Mouse (Mus musculus) neutrophil, adult 59 days (primary cell): Measurements from ENCODE around the gene Zfp260. TPM values are rescaled to one million over a fixed set of nuclear protein-coding genes. Genes with fewer than 3 reads are reported as not detected.

Experiments
- total RNA-seq, 2 experiments: library from RNA; stranded (reverse); gene quantifications; 1 replicate in 1 of 2; 2 replicates in 1 of 2; pipeline ENCODE4 v1.2.4; 2023

The Zfp260 gene
- 1 to 10 TPM; 5.9 to 6.9 TPM for total RNA-seq

DNA sequence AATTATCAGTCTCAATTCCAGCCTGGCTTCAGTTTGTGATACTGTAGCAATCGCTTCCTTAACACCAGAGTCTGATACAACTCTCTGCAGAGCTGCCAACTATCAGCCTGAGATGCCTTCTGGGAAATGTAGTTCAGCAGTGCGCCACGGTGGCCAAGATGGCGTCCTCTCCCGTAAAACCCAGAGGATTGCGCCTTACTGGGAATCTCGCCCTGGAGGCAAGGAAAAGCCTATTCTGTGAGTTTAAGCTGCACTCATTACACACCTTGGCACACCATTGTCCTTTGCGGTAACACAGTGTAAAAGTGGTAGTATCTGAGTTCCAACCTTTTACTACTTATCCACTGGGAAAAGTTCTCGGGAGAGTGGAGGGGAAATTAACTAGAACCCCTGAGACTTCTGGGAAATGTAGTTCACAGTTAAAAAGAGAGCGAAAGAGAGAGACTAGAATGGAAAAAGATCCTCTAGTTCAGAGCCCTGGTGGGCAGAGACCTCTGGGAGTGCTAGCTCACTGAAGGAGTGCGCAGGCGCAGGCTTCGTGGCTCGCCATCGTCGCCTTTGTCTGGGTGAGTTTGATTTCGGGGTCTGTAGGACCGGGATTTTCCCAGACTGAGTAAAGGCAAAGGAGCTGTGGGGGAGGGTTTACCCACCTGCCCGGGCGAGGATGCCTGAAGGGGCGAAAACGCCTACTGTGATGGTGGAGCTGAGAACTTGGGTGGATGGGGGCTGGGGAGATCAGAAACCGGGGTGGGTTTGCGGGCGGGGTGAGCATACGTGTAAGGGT, at the start of gene Zfp260:
Gene Zfp260, plus strand, starts transcription at position 132 of the 784 bp plus-strand sequence.

DNA sequence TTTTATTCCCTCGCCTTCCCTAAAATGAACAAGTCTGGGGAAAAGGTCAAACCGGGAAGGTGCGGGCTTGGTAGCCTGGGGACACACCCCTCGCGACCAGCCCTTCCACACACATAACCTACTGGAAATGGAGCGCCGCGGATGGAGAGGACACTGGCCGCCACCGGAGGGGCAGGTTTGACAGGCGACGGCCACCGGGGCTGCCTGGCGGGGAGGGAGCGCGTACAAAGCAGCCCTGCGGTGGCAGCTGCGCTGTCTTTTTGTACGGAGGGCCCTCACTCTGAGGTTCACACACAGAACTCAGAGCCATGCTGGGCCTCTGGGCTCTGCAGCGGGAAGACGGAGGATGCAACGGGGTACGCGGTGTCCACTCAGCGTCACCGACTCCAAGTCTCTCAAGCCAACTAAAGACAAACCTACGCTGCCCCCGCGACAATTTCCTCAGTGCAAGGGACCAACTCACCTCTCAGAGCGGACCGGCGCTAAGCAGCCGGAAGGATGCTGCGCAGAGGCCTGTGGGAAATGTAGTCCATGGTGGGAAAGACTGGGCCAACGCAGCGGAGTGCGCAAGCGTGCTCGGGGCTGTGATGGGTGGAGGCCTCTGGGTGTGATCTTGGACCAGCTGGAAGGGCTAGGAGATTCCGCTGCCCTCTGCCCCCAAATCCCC, 43.6 kb upstream of the Zfp260 start, which contains the start of gene Zfp14:
Gene Zfp14, minus strand, starts transcription at position 499 of the 667 bp plus-strand sequence.

DNA sequence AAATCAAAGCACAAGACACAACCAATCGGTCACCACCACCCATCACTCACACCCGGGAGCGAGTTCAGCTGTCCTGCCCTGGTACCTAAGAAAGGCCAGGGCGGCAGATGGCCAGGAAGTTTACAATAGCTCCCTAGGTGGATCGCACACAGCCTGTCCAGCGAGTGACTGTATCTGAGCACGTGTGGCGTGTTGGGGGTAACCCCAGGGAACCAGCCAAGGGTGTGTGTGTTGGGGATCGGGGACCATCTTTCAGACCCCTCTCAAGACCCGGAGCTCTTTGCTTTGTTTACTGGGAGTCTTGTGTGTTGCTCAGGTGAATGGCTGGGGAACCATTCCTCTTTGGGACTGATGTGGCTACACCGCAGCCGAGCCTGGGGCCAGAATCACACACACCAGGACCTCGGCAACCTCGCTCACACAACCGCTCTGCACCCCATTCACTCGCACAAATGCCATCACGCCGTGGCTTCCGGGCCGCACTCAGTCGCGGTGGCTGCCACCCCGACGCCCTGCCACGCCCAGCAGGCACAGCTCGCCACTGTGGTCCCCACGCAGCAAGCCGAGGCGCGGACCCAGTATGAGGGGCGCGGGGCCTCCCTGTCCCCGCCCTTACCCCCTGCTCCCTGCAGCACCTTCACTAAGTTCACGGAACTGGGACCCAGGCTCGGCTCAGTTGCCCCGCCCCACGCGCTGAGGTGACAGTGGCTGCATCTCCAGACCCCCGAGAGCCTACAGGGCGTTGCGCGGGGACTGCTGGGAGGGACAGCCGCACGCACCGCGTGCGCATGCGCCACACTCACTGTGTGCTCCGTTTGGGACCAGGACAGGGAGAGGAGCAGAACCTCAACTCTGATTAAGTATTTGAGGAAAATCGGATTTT, 22.2 kb upstream of the Zfp260 start, which contains the start of gene Zfp82:
Gene Zfp82, minus strand, starts transcription at position 755 of the 883 bp plus-strand sequence.

DNA sequence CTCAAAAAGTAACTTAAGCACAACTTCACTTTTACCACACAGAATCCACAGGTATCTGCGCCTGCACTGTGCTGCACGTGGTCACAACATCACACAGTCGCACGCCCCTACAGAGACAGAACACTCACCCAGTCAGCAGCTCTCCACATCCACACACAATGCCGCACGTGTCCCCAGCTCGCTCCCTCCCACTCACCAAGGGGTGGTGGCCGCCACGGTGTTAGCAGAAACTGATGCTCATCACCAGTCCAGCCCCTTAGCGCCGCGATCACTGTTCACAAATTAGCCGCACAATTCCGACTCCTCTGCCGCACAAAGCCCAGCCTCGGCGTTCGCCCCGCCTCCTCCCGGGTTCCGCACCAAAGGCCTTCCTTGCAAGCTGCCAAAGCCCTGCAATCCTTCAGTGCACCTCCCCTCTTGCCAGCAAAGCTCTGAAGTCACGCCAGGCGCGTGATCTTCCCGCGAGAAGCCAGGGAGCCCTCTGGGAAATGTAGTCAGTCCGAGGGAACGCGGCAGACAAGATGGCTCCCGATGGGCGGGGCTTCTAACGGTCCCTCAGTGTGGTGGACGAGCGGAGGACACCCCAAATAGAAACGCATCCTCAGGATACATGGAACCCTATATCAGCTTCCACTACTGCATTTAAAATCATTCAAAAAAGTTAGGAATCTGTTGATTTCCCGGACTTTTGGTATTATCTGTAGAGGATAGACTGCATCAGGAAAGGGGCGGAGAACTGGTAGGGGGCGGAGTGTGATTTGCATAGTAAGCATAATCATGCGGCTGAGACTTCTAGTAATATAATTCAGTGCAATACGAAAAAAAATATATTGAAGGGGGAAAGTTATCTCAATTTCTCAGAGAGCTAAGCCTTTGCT, 4.2 kb upstream of the Zfp260 start, which contains the start of the genes Gm26920 and Zfp566:
Gene Gm26920, minus strand, starts transcription at position 319 of the 878 bp plus-strand sequence.
Gene Zfp566, minus strand, starts transcription at position 436 of the 878 bp plus-strand sequence.

DNA sequence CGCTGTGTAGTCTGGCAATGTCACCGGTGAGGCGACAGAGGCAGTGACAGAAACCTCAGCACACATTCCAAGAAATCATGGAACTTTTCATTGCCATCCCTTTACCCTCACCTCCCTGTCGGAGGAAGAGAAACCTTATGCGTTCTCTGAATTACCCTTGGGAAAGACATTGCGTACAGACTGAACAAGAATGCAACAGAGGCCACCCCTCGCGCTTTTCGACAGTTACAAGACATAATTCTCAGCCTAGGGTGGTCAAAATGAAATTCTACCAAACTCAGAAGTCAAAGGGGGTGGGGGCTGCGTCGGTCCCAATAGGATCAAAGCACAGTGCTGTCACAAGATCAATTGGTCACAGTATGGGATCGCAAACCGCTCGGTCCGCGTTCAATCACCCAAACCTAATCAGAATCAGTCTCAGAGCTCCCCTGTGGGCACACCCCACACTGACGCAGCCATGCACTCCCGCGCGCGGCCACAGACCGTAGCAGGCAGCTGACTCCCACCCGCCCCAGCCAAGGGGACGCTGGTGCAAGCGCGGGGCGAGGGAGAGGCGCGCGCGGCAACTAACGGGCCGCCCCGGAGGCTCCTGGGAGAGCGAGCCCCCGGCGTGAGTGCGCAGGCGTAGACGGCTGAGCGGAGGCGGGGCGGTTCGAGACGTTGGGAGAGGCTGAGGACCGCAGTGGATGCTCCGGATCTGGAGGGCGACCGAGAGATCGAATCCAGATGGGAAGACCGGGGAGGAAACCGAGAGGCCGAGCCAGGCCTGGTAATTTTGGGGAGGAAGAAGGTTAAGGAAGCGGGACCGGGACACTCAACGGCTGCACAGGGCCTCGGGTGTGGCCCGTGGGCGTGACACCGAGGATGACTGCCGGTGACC, 27.0 kb downstream of the Zfp260 start, which contains the start of gene Zfp382:
Gene Zfp382, plus strand, starts transcription at position 635 of the 880 bp plus-strand sequence.

Other genes starting within 250 kb of the Zfp260 start
- under 1 TPM; 0.24 to 0.73 TPM for gene Zfp940, start 241.1 kb upstream of the Zfp260 start, total RNA-seq
- gene Zfp420, start 234.8 kb upstream of the Zfp260 start, total RNA-seq, result 1 to 10 TPM; 2.0 TPM
- 1 to 10 TPM; 1.7 to 2.4 TPM for gene Zfp27, start 188.2 kb upstream of the Zfp260 start, total RNA-seq
- under 1 TPM; 0.46 to 0.80 TPM for gene Zfp383, start 186.6 kb upstream of the Zfp260 start, total RNA-seq
- 1 to 10 TPM; 2.7 to 3.3 TPM for gene Zfp74, start 140.7 kb upstream of the Zfp260 start, total RNA-seq
- gene Zfp568, start 110.8 kb upstream of the Zfp260 start, total RNA-seq, result 10 to 100 TPM in 1 of 2 experiments, 1 to 10 TPM in 1; 9.7 to 13.8 TPM
- under 1 TPM; 0.44 to 0.71 TPM for gene Zfp14, start 43.4 kb upstream of the Zfp260 start, total RNA-seq
- under 1 TPM; 0.47 to 0.77 TPM for gene Zfp82, start 21.9 kb upstream of the Zfp260 start, total RNA-seq
- gene Gm26920, start 4.4 kb upstream of the Zfp260 start, total RNA-seq, result not detected
- 1 to 10 TPM in 1 of 2 experiments, under 1 TPM in 1; 0.57 to 2.0 TPM for gene Zfp566, start 4.2 kb upstream of the Zfp260 start, total RNA-seq
- gene Zfp382, start 27.2 kb downstream of the Zfp260 start, total RNA-seq, result 10 to 100 TPM; 10.5 to 11.6 TPM
- 10 to 100 TPM; 13.5 to 18.0 TPM for gene Zfp146, start 75.0 kb downstream of the Zfp260 start, total RNA-seq
- gene Cox7a1, start 89.4 kb downstream of the Zfp260 start, total RNA-seq, result 1 to 10 TPM; 1.5 to 1.6 TPM
- gene Capns1, start 104.0 kb downstream of the Zfp260 start, total RNA-seq, result 100 to 1,000 TPM; 225 to 239 TPM
- gene Polr2i, start 137.2 kb downstream of the Zfp260 start, total RNA-seq, result 10 to 100 TPM; 30.4 to 34.5 TPM
- gene Tbcb, start 137.5 kb downstream of the Zfp260 start, total RNA-seq, result 10 to 100 TPM; 38.7 to 46.2 TPM
- not detected for gene Ovol3, start 140.9 kb downstream of the Zfp260 start, total RNA-seq
- gene Thap8, start 185.3 kb downstream of the Zfp260 start, total RNA-seq, result under 1 TPM; 0.27 to 0.37 TPM
- gene Wdr62, start 185.6 kb downstream of the Zfp260 start, total RNA-seq, result 10 to 100 TPM; 16.6 to 21.5 TPM
- gene Clip3, start 197.0 kb downstream of the Zfp260 start, total RNA-seq, result not detected
- 10 to 100 TPM; 14.6 to 14.7 TPM for gene Alkbh6, start 213.9 kb downstream of the Zfp260 start, total RNA-seq
- gene Syne4, start 220.0 kb downstream of the Zfp260 start, total RNA-seq, result under 1 TPM in 1 of 2 experiments, not detected in 1; 0.76 TPM
- not detected for gene E130208F15Rik, start 227.0 kb downstream of the Zfp260 start, total RNA-seq
- gene Sdhaf1, start 229.1 kb downstream of the Zfp260 start, total RNA-seq, result 1 to 10 TPM; 3.2 to 3.4 TPM